Mouse (Mus musculus): ENCODE data around the gene Ppia. TPM values are rescaled to one million over a fixed set of nuclear protein-coding genes. Genes with fewer than 3 reads are reported as not detected.

Ppia gene
- polyA plus RNA-seq, 1 experiment from 2014 or later: 4,606 TPM

Small RNA genes lying within 50 kb of the gene (microRNA-seq; reads per million reads assigned to microRNA genes)
- gene Mir7651: 2.1 reads per million

Other genes with a start within 250 kb of the Ppia start
- gene A730071L15Rik, start 215.4 kb upstream of the Ppia start, polyA plus RNA-seq (2016; fragmentation: Nextera tagmentation; extraction: Ambion mirVana): 0.54 TPM in 1 of 2 replicates, not detected in the other
- 35.5 and 36.7 TPM in 2 replicates for gene Nudcd3, start 215.0 kb upstream of the Ppia start, polyA plus RNA-seq (2016; fragmentation: Nextera tagmentation; extraction: Ambion mirVana)
- 0.05 TPM in 1 of 2 replicates, not detected in the other for gene Npc1l1, start 185.3 kb upstream of the Ppia start, polyA plus RNA-seq (2016; fragmentation: Nextera tagmentation; extraction: Ambion mirVana)
- 64.2 and 67.1 TPM in 2 replicates for gene Ddx56, start 147.7 kb upstream of the Ppia start, polyA plus RNA-seq (2016; fragmentation: Nextera tagmentation; extraction: Ambion mirVana)
- 85.4 and 87.9 TPM in 2 replicates for gene Tmed4, start 140.6 kb upstream of the Ppia start, polyA plus RNA-seq (2016; fragmentation: Nextera tagmentation; extraction: Ambion mirVana)
- 284 and 289 TPM in 2 replicates for gene Ogdh, start 123.8 kb upstream of the Ppia start, polyA plus RNA-seq (2016; fragmentation: Nextera tagmentation; extraction: Ambion mirVana)
- 7.0 and 7.5 TPM in 2 replicates for gene Zmiz2, start 26.4 kb upstream of the Ppia start, polyA plus RNA-seq (2016; fragmentation: Nextera tagmentation; extraction: Ambion mirVana)
- 306 TPM in 2 replicates for gene H2afv, start 29.0 kb downstream of the Ppia start, polyA plus RNA-seq (2016; fragmentation: Nextera tagmentation; extraction: Ambion mirVana)
- 29.8 and 32.6 TPM in 2 replicates for gene Purb, start 60.5 kb downstream of the Ppia start, polyA plus RNA-seq (2016; fragmentation: Nextera tagmentation; extraction: Ambion mirVana)
- 0.23 and 0.60 TPM in 2 replicates for gene Myo1g, start 105.5 kb downstream of the Ppia start, polyA plus RNA-seq (2016; fragmentation: Nextera tagmentation; extraction: Ambion mirVana)
- 61.2 and 64.1 TPM in 2 replicates for gene Ccm2, start 131.4 kb downstream of the Ppia start, polyA plus RNA-seq (2016; fragmentation: Nextera tagmentation; extraction: Ambion mirVana)
- gene Nacad, start 190.6 kb downstream of the Ppia start, polyA plus RNA-seq (2016; fragmentation: Nextera tagmentation; extraction: Ambion mirVana): 0.60 and 2.0 TPM in 2 replicates
- gene Tbrg4, start 210.6 kb downstream of the Ppia start, polyA plus RNA-seq (2016; fragmentation: Nextera tagmentation; extraction: Ambion mirVana): 49.9 and 52.5 TPM in 2 replicates
- gene Wap, start 223.2 kb downstream of the Ppia start, polyA plus RNA-seq (2016; fragmentation: Nextera tagmentation; extraction: Ambion mirVana): not detected in 2 replicates
- gene Ramp3, start 243.1 kb downstream of the Ppia start, polyA plus RNA-seq (2016; fragmentation: Nextera tagmentation; extraction: Ambion mirVana): 1.7 and 2.4 TPM in 2 replicates

Data from heart, embryonic 12.5 days (tissue).